Mouse (Mus musculus) kidney, postnatal 0 days (tissue): ENCODE data around the gene Ddah1. TPM values are rescaled to one million over a fixed set of nuclear protein-coding genes. Genes with fewer than 3 reads are reported as not detected.
"Not testable (repeated sequence)": the region's sequence is repeated elsewhere in the genome, so short reads cannot be mapped to it uniquely, and the experiment has no call there.

Source experiments
- ATAC-seq: fragments of 200-750 bp; cut with Nextera tagmentation; replicated peaks from 2 replicates; pipeline ENCODE4 v1.8.0; 2017; ENCODE audit warnings: low read depth, moderate number of reproducible peaks, moderate TSS enrichment, moderate library complexity; ENCODE audit not compliant: low FRiP score
- DNase-seq: peaks from one replicate; pipeline ENCODE4 v3.0.0-alpha.2; 2016; ENCODE audit warnings: low spot score
- H3K27ac ChIP-seq: fragments of 300-500 bp; sonication (generic); 2 replicates; pipeline ENCODE4 v1.5.1; 2014; ENCODE audit warnings: mild to moderate bottlenecking
- H3K27me3 ChIP-seq: fragments of 300-500 bp; sonication (generic); 2 replicates; pipeline ENCODE4 v1.6.1; 2014; ENCODE audit warnings: low read length, mixed read lengths; ENCODE audit not compliant: insufficient read depth
- H3K36me3 ChIP-seq: fragments of 300-500 bp; sonication (generic); 2 replicates; pipeline ENCODE4 v1.6.1; 2014; ENCODE audit warnings: low read length, mixed read lengths; ENCODE audit not compliant: insufficient read depth
- H3K4me1 ChIP-seq: fragments of 300-500 bp; sonication (generic); replicated peaks from 2 replicates; pipeline ENCODE4 v1.6.1; 2014; ENCODE audit warnings: antibody characterized with exemption, low read length, mixed read lengths; ENCODE audit not compliant: insufficient read depth
- H3K4me2 ChIP-seq: fragments of 300-500 bp; sonication (generic); 2 replicates; pipeline ENCODE4 v1.6.1; 2014; ENCODE audit warnings: mild to moderate bottlenecking, low read length, moderate library complexity, mixed read lengths
- H3K4me3 ChIP-seq: fragments of 300-500 bp; sonication (generic); replicated peaks from 2 replicates; pipeline ENCODE4 v1.5.1; 2014; ENCODE audit warnings: low read depth, low read length
- H3K9ac ChIP-seq: fragments of 300-500 bp; sonication (generic); 2 replicates; pipeline ENCODE4 v1.6.1; 2014; ENCODE audit warnings: low read depth, low read length
- H3K9me3 ChIP-seq: fragments of 300-500 bp; sonication (generic); replicated peaks from 2 replicates; pipeline ENCODE4 v1.6.1; 2016; ENCODE audit warnings: low read length, inconsistent platforms, mixed read lengths
- CTCF ChIP-seq: IDR thresholded peaks from 2 replicates; pipeline ENCODE4 v1.5.1; 2016; ENCODE audit warnings: antibody characterized with exemption, low read depth, mild to moderate bottlenecking, moderate library complexity
- WGBS: fragments of 180-500 bp; shearing (Covaris S2); extraction: QIAGEN DNeasy Blood & Tissue Kit; methylation state at CpG from one replicate; pipeline ENCODE4 v1.1.7; 2014; 5-methylcytosine and 5-hydroxymethylcytosine counted together
- polyA plus RNA-seq: library from polyadenylated mRNA; unstranded; fragments of >200 nt; fragmentation: Nextera tagmentation; extraction: Ambion mirVana; gene quantifications from 2 replicates; pipeline ENCODE4 v1.2.1, GENCODE M21; 2015

Gene Ddah1
- polyA plus RNA-seq, 1 experiment from 2014 or later = 108 TPM

GRCm38 (mm10) chr3:145864713-145865233 is 106.3 kb downstream of the Ddah1 start:
- TF ChIP-seq CTCF = no peak
- no peak for ATAC-seq
- 74% methylated on average over 7 of the region's 10 CpGs for WGBS

GRCm38 (mm10) chr3:145872680-145873079 is 114.2 kb downstream of the Ddah1 start:
- 86% methylated on average over 9 of the region's 9 CpGs for WGBS
- TF ChIP-seq CTCF = no peak

More at GRCm38 (mm10) chr3:145864713-145865233, 106.3 kb downstream of the Ddah1 start:
- Histone ChIP-seq H3K4me1 (no peaks in the 10 kb centered on the region), H3K4me2 (0 out of 2 replicates have a peak overlapping the region, but pooled peaks have one; percentile 5), H3K36me3 (no peaks in the 10 kb centered on the region), H3K9ac (no peak overlapping the region), H3K27me3 (no peaks in the 10 kb centered on the region), H3K27ac (no peak overlapping the region), H3K4me3 (no peak overlapping the region), H3K9me3 (no peaks in the 10 kb centered on the region)
- peak; percentile 23 for DNase-seq

GRCm38 (mm10) chr3:145873271-145873670 is 114.8 kb downstream of the Ddah1 start:
- Histone ChIP-seq H3K36me3 (no peaks in the 10 kb centered on the region), H3K4me1 (no peaks in the 10 kb centered on the region), H3K9ac (no peak overlapping the region), H3K27me3 (no peaks in the 10 kb centered on the region), H3K27ac (no peak overlapping the region), H3K4me3 (no peak overlapping the region), H3K4me2 (no peak overlapping the region), H3K9me3 (no peaks in the 10 kb centered on the region)
- TF ChIP-seq CTCF = no peak
- 88% methylated on average over 1 of the region's 1 CpGs for WGBS
- no peak for DNase-seq
- ATAC-seq = no peak

More at GRCm38 (mm10) chr3:145872680-145873079, 114.2 kb downstream of the Ddah1 start:
- Histone ChIP-seq H3K4me3 (no peak overlapping the region), H3K4me1 (no peaks in the 10 kb centered on the region), H3K9me3 (no peaks in the 10 kb centered on the region), H3K27ac (no peak overlapping the region), H3K36me3 (no peaks in the 10 kb centered on the region), H3K27me3 (no peaks in the 10 kb centered on the region), H3K4me2 (no peak overlapping the region), H3K9ac (no peak overlapping the region)
- DNase-seq = no peak
- no peak for ATAC-seq

GRCm38 (mm10) chr3:145874126-145874525 is 115.7 kb downstream of the Ddah1 start:
- Histone ChIP-seq H3K4me2 (no peak overlapping the region), H3K9ac (no peak overlapping the region), H3K9me3 (no peaks in the 10 kb centered on the region), H3K36me3 (no peaks in the 10 kb centered on the region), H3K27ac (no peak overlapping the region), H3K4me1 (no peaks in the 10 kb centered on the region), H3K4me3 (no peak overlapping the region), H3K27me3 (no peaks in the 10 kb centered on the region)
- no peak for TF ChIP-seq CTCF
- DNase-seq (no peak), ATAC-seq (no peak)
- 85% methylated on average over 4 of the region's 4 CpGs for WGBS

- H3K4me1 ChIP-seq = no peaks in the 10 kb centered on the region
- no peak overlapping the region for H3K4me2 ChIP-seq
- TF ChIP-seq CTCF = no peak
- DNase-seq (no peak), ATAC-seq (no peak)
- H3K4me3 ChIP-seq = no peak overlapping the region
- no peaks in the 10 kb centered on the region for H3K27me3 ChIP-seq
- H3K9ac ChIP-seq = no peak overlapping the region
- no peaks in the 10 kb centered on the region for H3K9me3 ChIP-seq
- 78% methylated on average over 11 of the region's 11 CpGs for WGBS
- no peaks in the 10 kb centered on the region for H3K36me3 ChIP-seq
- H3K27ac ChIP-seq = no peak overlapping the region
Observed at GRCm38 (mm10) chr3:145876120-145876519, 117.6 kb downstream of the Ddah1 start.

GRCm38 (mm10) chr3:145878867-145879266 is 120.4 kb downstream of the Ddah1 start:
- not testable (repeated sequence) for H3K9me3 ChIP-seq, H3K9ac ChIP-seq, H3K4me1 ChIP-seq, H3K27me3 ChIP-seq, ATAC-seq, H3K36me3 ChIP-seq, H3K4me2 ChIP-seq, DNase-seq, H3K27ac ChIP-seq, H3K4me3 ChIP-seq
- 95% methylated on average over 12 of the region's 14 CpGs for WGBS

GRCm38 (mm10) chr3:145880335-145880734 is 121.9 kb downstream of the Ddah1 start:
- H3K9ac ChIP-seq = no peak overlapping the region
- no peaks in the 10 kb centered on the region for H3K9me3 ChIP-seq
- H3K4me1 ChIP-seq = no peaks in the 10 kb centered on the region
- H3K4me3 ChIP-seq = no peak overlapping the region
- 44% methylated on average over 1 of the region's 1 CpGs for whole genome bisulfite sequencing
- H3K27ac ChIP-seq = no peak overlapping the region
- DNase-seq = no peak
- no peaks in the 10 kb centered on the region for H3K36me3 ChIP-seq
- ATAC-seq = no peak
- no peak overlapping the region for H3K4me2 ChIP-seq
- H3K27me3 ChIP-seq = no peaks in the 10 kb centered on the region
- no peak for TF ChIP-seq CTCF
